Mouse (Mus musculus) right cerebral cortex, postnatal 4 days (tissue): ENCODE results near the gene Macf1.
"Not testable (repeated sequence)": the region's sequence is repeated elsewhere in the genome, so short reads cannot be mapped to it uniquely, and the experiment has no call there.

ENCODE experiments used
- DNase-seq: peaks from one replicate; pipeline ENCODE4 v3.0.0-alpha.2; 2022

Gene Macf1

DNA sequence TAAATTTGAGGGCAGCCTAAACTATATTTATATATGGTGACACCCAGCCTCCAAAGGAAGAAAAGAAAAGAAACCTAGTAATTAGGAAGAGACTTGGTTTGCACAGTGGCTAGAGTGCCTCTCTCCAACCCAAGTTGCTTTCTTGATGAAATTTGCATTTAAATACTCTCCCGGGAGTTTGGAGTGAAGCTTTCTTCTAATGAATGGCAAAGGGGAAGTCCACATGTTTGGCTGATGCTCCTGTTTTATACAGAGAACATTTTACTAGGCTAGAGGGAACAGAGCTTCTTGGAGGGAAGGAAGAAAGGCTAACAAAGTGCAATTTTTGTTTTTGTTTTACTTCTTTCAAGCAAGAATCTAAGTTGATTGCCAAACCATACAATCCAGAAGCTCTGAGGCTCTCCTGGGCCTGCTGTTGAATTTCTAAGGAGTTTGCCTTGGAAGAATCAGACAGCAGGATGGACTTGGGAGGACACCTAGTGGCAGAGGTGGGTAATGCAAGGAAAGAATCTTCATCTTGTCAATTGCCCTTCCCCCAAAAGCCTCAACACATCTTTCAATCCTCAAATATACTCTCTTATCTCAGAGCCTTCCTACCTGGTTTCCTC lies 16.8 kb downstream of the Macf1 start:
- peak; percentile 86 for DNase-seq

- no peak for DNase-seq
Measured at GRCm38 (mm10) chr4:123666517-123666916, 17.6 kb downstream of the Macf1 start.

DNA sequence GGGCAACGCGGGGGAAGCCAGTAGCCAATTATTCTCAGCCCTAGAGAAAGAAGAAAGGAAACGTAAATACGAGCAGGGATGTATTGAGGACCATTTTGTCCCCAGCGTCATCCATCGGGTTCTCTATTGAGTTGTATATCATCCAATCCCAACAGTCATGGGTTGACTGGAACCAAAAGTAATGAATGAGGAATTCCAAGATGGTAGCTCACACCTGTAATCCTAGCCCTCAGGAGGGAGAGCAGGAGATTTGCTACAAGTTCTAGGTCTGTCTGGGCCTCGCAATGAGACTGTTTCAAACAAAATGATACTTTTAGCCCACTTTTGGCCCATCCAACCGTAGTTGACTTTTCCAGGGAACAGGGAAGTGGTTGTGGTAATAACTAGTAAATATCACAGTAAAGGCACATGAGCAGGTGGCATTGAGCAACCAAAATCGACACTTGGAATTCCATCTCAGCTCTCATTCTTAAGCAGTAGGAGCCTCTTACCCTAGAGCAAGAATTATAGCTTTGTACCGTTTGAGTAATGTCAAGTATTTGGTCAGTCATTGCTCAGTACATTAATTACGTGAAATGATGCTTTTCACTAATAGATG lies 18.4 kb downstream of the Macf1 start:
- no peak for DNase-seq

DNA sequence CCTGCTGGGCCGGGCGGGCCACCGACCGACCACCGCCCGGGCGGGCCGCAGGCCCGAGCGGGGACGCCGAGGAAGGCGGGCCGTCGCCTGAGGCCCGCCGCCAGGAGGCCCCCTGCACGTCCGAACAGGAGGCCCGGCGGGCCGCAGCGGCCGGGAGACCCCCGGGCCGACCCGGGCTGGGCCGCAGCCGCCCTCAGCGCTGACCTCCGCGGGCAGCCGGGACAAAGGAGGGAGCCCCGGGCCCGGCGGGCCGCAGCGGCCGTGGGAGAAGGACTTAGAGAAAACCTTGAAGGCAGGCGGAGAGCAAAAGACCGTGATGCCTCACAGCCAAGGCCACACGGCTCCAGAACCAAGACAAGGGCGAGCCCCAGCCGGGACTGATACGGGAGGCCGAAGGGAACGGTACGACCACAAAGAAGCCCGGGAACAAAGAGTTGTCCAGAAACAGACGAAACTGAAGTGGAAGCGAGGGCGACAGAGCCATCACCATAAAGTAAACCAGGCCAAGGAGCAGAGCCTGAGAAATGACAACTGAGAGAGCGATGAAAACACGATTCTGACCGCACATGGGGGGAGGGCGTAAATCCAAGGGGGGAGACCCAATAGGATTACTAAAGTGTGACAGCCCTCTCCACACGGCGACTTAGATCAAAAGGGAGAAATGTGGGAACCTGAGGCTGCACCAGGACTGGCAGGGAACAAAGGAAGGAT lies 19.1 kb downstream of the Macf1 start:
- peak; percentile 35 for DNase-seq

GRCm38 (mm10) chr4:123664021-123664950 lies 19.9 kb downstream of the Macf1 start:
- peak; percentile 52 for DNase-seq

DNA sequence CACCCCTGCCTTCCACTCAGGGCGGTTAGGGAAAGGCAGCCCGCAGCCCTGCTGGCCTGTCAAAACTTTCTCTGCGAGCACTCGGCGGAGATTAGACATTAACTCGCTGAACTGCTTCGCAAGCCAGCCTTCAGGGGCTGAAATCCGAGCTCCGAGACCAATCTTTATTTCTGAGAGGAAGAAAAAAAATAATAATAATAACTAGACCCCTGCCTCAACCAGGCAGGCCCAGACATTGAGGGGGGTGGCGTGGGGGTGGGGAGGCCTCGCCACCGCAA lies 20.5 kb downstream of the Macf1 start:
- DNase-seq = no peak

GRCm38 (mm10) chr4:123662914-123663687 lies 21.1 kb downstream of the Macf1 start:
- DNase-seq = no peak

- no peak for DNase-seq
Measured at GRCm38 (mm10) chr4:123658175-123658574, 26.0 kb downstream of the Macf1 start.

GRCm38 (mm10) chr4:123655245-123655644 lies 28.9 kb downstream of the Macf1 start:
- DNase-seq = no peak

DNA sequence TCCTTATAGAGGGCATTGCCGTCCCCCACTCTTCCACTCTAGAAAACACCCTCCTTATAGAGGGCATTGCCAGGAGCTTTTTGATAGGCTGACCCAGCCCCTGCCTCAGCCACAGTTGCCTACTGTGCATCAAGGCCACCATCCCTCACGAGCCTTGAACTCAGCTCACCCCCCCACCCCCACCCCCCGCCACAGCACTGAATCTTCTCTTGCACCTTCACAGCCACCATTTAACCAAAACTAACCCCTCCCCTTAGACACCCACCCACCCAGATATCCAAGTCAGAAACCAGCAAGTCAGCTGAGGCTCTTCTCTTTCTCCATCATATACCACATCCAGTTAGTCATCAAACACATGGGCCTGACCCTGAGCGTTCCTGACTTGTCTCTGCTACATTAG lies 29.6 kb downstream of the Macf1 start:
- DNase-seq = no peak

DNA sequence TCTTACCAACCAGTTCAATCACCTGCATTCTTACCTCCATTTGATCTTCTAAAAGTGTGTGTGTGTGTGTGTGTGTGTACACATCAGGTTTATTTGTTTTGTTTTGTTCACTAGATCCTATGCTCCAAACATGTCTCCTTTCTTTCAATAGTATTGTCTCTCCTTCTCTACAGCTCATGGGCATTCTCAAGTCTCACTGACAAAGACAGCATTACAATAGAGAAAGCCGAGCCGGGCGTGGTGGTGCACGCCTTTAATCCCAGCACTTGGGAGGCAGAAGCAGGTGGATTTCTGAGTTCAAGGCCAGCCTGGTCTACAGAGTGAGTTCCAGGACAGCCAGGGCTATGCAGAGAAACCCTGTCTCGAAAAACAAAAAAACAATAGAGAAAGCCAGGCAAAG lies 30.7 kb downstream of the Macf1 start:
- DNase-seq = not testable (repeated sequence)

DNA sequence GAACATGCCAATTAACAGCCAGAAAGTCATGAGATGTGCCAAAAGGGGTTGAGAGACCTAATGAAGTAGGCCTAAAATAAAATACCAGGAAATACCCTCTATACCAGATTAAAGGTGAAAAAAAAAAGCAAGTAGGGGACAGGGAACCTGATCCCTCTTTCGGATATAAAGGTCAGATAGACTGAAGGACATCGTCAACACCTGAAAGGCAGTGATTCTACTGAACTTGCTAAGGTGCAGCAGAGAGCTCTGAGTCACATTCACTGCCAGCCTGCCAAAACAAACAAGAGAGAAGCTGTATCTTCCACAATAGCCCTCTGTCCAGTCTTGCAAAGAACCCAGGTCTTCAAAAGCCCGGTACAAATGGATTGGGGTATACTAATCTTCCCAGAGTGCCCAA lies 32.0 kb downstream of the Macf1 start:
- DNase-seq = no peak

GRCm38 (mm10) chr4:123649131-123649530 lies 35.0 kb downstream of the Macf1 start:
- DNase-seq = no peak

DNA sequence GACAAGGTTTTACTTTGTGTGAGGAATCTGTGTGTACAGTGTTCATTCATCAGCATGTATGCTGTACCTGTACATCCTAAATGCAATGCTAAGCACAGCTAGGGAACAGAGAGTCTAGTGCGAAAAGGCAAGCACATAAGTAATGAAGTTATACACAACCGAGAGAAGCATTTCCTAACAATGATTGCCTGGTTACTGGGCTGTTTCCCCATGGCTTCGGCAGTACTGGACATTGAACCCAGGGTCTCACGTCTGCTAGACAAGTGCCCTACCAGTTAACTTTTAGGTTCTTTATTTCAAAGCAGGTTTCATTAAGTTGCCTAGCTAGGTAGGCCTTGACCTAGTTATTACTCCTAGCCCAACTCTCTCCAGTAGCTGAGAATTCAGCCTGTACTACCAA lies 36.5 kb downstream of the Macf1 start:
- no peak for DNase-seq

DNA sequence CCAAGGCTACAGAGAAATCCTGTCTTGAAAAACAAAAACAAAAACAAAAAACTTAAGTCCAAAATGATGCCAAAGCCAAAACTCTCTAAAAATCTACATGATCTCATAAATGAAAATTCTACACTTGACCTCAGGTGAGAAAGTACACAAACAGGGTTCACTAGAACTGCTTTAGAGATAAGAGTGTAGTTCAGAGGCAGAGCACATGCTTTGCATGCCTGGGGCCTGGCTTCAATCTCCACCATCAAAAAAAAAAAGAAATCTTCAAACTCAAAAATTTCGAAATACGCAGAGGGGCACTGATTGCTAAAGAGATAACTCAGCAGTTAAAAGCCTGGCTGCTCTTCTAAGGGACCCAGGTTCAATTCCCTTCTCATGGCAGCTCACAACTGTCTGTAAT lies 37.1 kb downstream of the Macf1 start:
- DNase-seq = no peak

- no peak for DNase-seq
Measured at GRCm38 (mm10) chr4:123645246-123645845, 38.8 kb downstream of the Macf1 start.

DNA sequence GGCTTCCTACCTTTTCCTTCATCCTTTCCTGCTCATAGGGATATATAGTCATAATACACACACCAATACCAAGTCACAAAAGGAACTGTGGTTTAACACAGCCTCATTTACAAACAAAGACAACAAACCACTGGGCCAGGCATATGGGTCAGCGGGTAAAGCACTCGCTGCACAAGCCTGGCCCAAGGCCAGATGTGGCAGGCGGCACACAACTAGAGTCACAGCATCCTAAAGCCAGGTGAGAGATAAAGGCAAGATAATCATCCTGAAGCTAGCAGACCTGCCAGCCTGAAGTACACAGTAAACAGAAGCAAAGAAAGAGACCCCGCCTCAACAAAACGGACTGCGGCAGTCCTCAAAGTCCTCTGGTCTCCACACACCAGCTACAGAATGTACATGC lies 40.6 kb downstream of the Macf1 start:
- no peak for DNase-seq

DNA sequence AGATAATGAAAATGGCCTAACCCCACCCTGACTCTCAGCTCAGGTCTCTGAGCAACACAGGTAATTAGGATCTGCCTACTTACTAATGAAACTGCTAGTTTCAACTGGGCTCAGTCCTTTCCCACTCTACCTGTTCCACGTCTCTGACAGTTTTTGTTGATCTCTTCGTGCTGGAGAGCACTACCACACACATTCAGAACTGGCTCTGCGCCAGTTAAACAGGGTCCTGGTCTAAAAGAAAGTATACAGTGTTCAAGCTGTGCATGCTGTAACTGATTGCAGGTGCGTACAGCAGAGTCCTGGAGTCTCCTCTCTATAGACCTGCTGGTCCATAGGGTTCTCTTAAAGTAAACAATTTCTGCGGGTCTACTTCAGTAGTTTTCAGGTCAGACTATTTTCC lies 41.3 kb downstream of the Macf1 start:
- no peak for DNase-seq

- no peak for DNase-seq
Measured at GRCm38 (mm10) chr4:123637136-123637535, 47.0 kb downstream of the Macf1 start.

DNA sequence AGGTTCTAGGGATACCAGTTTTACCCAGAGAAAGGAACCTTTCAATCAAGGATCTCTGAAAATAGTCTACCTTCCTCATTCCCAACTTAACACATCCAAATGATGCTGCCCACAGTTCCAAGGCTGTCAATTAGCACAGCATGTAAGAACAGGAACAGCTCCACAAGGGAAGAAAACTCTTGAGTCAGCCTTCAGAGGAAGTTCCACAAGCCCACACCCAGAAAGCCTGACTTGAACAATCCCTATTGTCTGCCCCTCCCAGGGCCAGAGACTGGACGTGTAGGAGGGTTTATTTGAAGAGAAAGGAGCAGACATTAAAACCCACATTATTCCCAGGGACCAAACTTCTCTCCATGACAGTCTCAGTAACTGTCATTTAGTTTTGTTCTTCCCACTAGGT lies 48.7 kb downstream of the Macf1 start:
- no peak for DNase-seq

GRCm38 (mm10) chr4:123634436-123634835 lies 49.7 kb downstream of the Macf1 start:
- DNase-seq = no peak

GRCm38 (mm10) chr4:123633874-123634273 lies 50.3 kb downstream of the Macf1 start:
- DNase-seq = no peak
